Mouse (Mus musculus): ENCODE results near the gene Gm49721.
"Not testable (repeated sequence)": the region's sequence is repeated elsewhere in the genome, so short reads cannot be mapped to it uniquely, and the experiment has no call there.

DNA sequence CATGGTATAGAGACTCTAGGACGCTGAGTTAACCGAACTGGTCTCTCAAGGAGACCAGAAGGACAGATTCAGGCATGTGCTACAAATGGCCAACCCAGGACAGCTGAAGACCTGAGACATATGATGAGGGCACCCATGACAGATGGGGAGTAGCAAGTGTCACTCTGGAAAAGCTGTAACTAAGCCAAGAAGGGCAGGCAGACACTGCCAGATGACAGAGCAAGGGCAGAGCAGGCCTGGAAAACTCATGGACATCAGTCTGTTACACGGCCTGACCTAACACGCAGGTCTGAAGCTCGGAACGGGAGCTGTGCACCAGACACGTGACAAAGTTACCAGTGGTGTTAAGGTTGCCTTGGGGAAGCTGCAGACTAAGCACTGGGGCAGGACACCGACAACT is 19.8 kb upstream of the Gm49721 start:
- TF ChIP-seq POLR2AphosphoS2 (IDR thresholded peaks at IDR 0.05; ENCODE audit: insufficient read length, low read depth); CEBPB (IDR thresholded peaks at IDR 0.05; ENCODE audit: insufficient read depth, poor library complexity, severe bottlenecking); POLR2A (IDR thresholded peaks at IDR 0.05; ENCODE audit: insufficient read length, low read depth); MAX (IDR thresholded peaks at IDR 0.05; ENCODE audit: low read depth); USF1 (IDR thresholded peaks at IDR 0.05; ENCODE audit: low read depth): not testable (repeated sequence)
- peak in 2 of 3 experiments; percentile 8 to 41 for TF ChIP-seq MYOG (IDR thresholded peaks at IDR 0.05; ENCODE audit: control insufficient read depth in 1 of 3, insufficient read depth in 1 of 3, insufficient read length in 2 of 3, low read depth in 2 of 3)
- TF ChIP-seq MYOD1 (IDR thresholded peaks at IDR 0.05; ENCODE audit: control insufficient read depth in 1 of 3, insufficient read length in 2 of 3, low read depth in 2 of 3): peak; percentile 5 to 11 (median 7)
